Mouse (Mus musculus): ENCODE measurements around the gene Psap. TPM values are rescaled to one million over a fixed set of nuclear protein-coding genes. Genes with fewer than 3 reads are reported as not detected.

Psap gene
- polyA plus RNA-seq, 1 experiment from 2014 or later, result 104 TPM

GRCm38 (mm10) chr10:60287161-60287560, 9.7 kb downstream of the Psap start:
- 91% methylated on average over 4 of the region's 4 CpGs for WGBS
- no peaks in the 10 kb centered on the region for H3K9me3 ChIP-seq (ENCODE audit: control insufficient read depth, low read length)
- H3K4me1 ChIP-seq (replicated peaks; ENCODE audit: control insufficient read depth, insufficient read depth, low read length), result peaks cover 45% of the 10 kb centered on the region

DNA sequence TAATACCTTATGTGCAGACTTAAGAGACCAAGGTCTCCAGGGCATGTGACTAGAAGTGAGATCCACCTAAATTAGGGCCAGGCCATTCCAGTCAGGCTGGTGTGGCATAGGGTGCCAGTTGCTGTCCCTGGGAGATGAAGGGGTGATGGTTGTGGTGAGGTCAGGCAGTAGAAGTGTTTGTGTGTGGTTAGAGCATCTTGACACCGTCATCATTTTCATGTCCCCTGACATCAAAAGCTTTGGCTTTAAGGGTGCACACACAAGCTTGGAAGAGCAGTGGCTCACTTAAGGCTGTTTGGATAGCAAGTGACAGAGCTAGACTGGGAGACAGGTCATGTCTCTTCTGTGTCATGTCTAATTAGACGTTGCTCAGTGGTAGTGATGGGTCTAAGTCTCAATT, 10.3 kb downstream of the Psap start:
- WGBS, result 74% methylated on average over 2 of the region's 2 CpGs
- H3K9ac ChIP-seq (ENCODE audit: low read length), result no peak overlapping the region
- no peaks in the 10 kb centered on the region for H3K27me3 ChIP-seq (replicated peaks; ENCODE audit: control insufficient read depth, insufficient read depth, low read length)
- DNase-seq (ENCODE audit: low spot score), result no peak
- H3K4me3 ChIP-seq (ENCODE audit: low read depth, low read length), result no peak overlapping the region
- H3K27ac ChIP-seq (ENCODE audit: low read depth), result no peak overlapping the region
- no peak overlapping the region for H3K4me2 ChIP-seq (ENCODE audit: low read length)
- no peaks in the 10 kb centered on the region for H3K9me3 ChIP-seq (ENCODE audit: control insufficient read depth, low read length)
- no peak for ATAC-seq (replicated peaks; ENCODE audit: low FRiP score, low TSS enrichment, low read depth)
- H3K36me3 ChIP-seq (ENCODE audit: control insufficient read depth, insufficient read depth, low read length), result peaks cover 17% of the 10 kb centered on the region
- peaks cover 45% of the 10 kb centered on the region for H3K4me1 ChIP-seq (replicated peaks; ENCODE audit: control insufficient read depth, insufficient read depth, low read length)

More at GRCm38 (mm10) chr10:60287161-60287560, 9.7 kb downstream of the Psap start:
- H3K27me3 ChIP-seq (replicated peaks; ENCODE audit: control insufficient read depth, insufficient read depth, low read length), result no peaks in the 10 kb centered on the region
- DNase-seq (ENCODE audit: low spot score), result no peak
- H3K9ac ChIP-seq (ENCODE audit: low read length), result no peak overlapping the region
- H3K4me3 ChIP-seq (ENCODE audit: low read depth, low read length), result no peak overlapping the region
- no peak overlapping the region for H3K4me2 ChIP-seq (ENCODE audit: low read length)
- H3K27ac ChIP-seq (ENCODE audit: low read depth), result no peak overlapping the region
- no peak for ATAC-seq (replicated peaks; ENCODE audit: low FRiP score, low TSS enrichment, low read depth)
- 0 out of 2 replicates have a peak, but pooled peaks cover 11% of the 10 kb centered on the region for H3K36me3 ChIP-seq (ENCODE audit: control insufficient read depth, insufficient read depth, low read length)

GRCm38 (mm10) chr10:60289216-60289615, 11.8 kb downstream of the Psap start:
- ATAC-seq (replicated peaks; ENCODE audit: low FRiP score, low TSS enrichment, low read depth), result no peak
- 80% methylated on average over 8 of the region's 8 CpGs for WGBS
- H3K4me2 ChIP-seq (ENCODE audit: low read length), result no peak overlapping the region
- no peaks in the 10 kb centered on the region for H3K9me3 ChIP-seq (ENCODE audit: control insufficient read depth, low read length)
- no peak overlapping the region for H3K4me3 ChIP-seq (ENCODE audit: low read depth, low read length)
- no peak for DNase-seq (ENCODE audit: low spot score)
- 0 out of 2 replicates have a peak overlapping the region, but pooled peaks have one; percentile 14 for H3K27ac ChIP-seq (ENCODE audit: low read depth)
- H3K9ac ChIP-seq (ENCODE audit: low read length), result no peak overlapping the region
- peaks cover 32% of the 10 kb centered on the region for H3K36me3 ChIP-seq (ENCODE audit: control insufficient read depth, insufficient read depth, low read length)
- H3K27me3 ChIP-seq (replicated peaks; ENCODE audit: control insufficient read depth, insufficient read depth, low read length), result no peaks in the 10 kb centered on the region
- peaks cover 41% of the 10 kb centered on the region for H3K4me1 ChIP-seq (replicated peaks; ENCODE audit: control insufficient read depth, insufficient read depth, low read length)

GRCm38 (mm10) chr10:60290026-60290738, 12.8 kb downstream of the Psap start:
- DNase-seq (ENCODE audit: low spot score), result no peak
- 0 out of 2 replicates have a peak overlapping the region, but pooled peaks have one; percentile 17 for H3K27ac ChIP-seq (ENCODE audit: low read depth)
- H3K4me3 ChIP-seq (ENCODE audit: low read depth, low read length), result no peak overlapping the region
- H3K4me2 ChIP-seq (ENCODE audit: low read length), result no peak overlapping the region
- H3K36me3 ChIP-seq (ENCODE audit: control insufficient read depth, insufficient read depth, low read length), result peaks cover 42% of the 10 kb centered on the region
- no peaks in the 10 kb centered on the region for H3K9me3 ChIP-seq (ENCODE audit: control insufficient read depth, low read length)
- WGBS, result 48% methylated on average over 7 of the region's 7 CpGs
- ATAC-seq (replicated peaks; ENCODE audit: low FRiP score, low TSS enrichment, low read depth), result no peak
- no peaks in the 10 kb centered on the region for H3K27me3 ChIP-seq (replicated peaks; ENCODE audit: control insufficient read depth, insufficient read depth, low read length)
- no peak overlapping the region for H3K9ac ChIP-seq (ENCODE audit: low read length)
- peaks cover 31% of the 10 kb centered on the region for H3K4me1 ChIP-seq (replicated peaks; ENCODE audit: control insufficient read depth, insufficient read depth, low read length)

- Histone ChIP-seq H3K27ac (ENCODE audit: low read depth) (0 out of 2 replicates have a peak overlapping the region, but pooled peaks have one; percentile 17), H3K9me3 (ENCODE audit: control insufficient read depth, low read length) (no peaks in the 10 kb centered on the region), H3K4me1 (replicated peaks; ENCODE audit: control insufficient read depth, insufficient read depth, low read length) (peaks cover 26% of the 10 kb centered on the region; the same call in 1 of the 2 replicates), H3K9ac (ENCODE audit: low read length) (no peak overlapping the region), H3K4me3 (ENCODE audit: low read depth, low read length) (no peak overlapping the region), H3K4me2 (ENCODE audit: low read length) (no peak overlapping the region), H3K27me3 (replicated peaks; ENCODE audit: control insufficient read depth, insufficient read depth, low read length) (no peaks in the 10 kb centered on the region), H3K36me3 (ENCODE audit: control insufficient read depth, insufficient read depth, low read length) (peaks cover 47% of the 10 kb centered on the region)
- DNase-seq (ENCODE audit: low spot score), result no peak
- no peak; the same call in 1 of the 2 replicates for ATAC-seq (replicated peaks; ENCODE audit: low FRiP score, low TSS enrichment, low read depth)
- WGBS, result 73% methylated on average over 8 of the region's 8 CpGs
Measured at GRCm38 (mm10) chr10:60290739-60291110, 13.3 kb downstream of the Psap start.

DNA sequence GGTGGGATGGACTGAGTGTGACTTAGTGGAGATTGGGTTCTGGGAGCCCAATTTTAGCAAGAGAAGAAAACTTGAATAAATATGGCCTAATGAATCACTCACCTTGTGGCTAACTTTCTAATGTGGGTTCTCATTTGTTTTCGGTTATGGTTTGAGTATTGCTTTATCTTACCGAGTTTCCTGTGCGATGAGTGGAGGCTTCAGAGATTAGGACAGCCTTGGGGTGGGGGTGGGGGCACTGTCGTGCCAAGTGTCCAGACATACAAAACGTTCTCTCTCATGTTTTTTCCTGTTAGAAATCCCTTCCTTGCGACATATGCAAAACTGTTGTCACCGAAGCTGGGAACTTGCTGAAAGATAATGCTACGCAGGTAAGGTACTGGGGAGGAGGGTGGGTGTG, 14.8 kb downstream of the Psap start:
- no peak for ATAC-seq (replicated peaks; ENCODE audit: low FRiP score, low TSS enrichment, low read depth)
- H3K27me3 ChIP-seq (replicated peaks; ENCODE audit: control insufficient read depth, insufficient read depth, low read length), result no peaks in the 10 kb centered on the region
- H3K36me3 ChIP-seq (ENCODE audit: control insufficient read depth, insufficient read depth, low read length), result peaks cover 55% of the 10 kb centered on the region
- no peak overlapping the region for H3K27ac ChIP-seq (ENCODE audit: low read depth)
- 93% methylated on average over 8 of the region's 8 CpGs for WGBS
- H3K9ac ChIP-seq (ENCODE audit: low read length), result no peak overlapping the region
- H3K4me1 ChIP-seq (replicated peaks; ENCODE audit: control insufficient read depth, insufficient read depth, low read length), result peaks cover 17% of the 10 kb centered on the region; the same call in 1 of the 2 replicates
- no peak overlapping the region for H3K4me3 ChIP-seq (ENCODE audit: low read depth, low read length)
- DNase-seq (ENCODE audit: low spot score), result no peak
- no peak overlapping the region for H3K4me2 ChIP-seq (ENCODE audit: low read length)
- no peaks in the 10 kb centered on the region for H3K9me3 ChIP-seq (ENCODE audit: control insufficient read depth, low read length)

GRCm38 (mm10) chr10:60294621-60295020, 17.2 kb downstream of the Psap start:
- Histone ChIP-seq H3K36me3 (ENCODE audit: control insufficient read depth, insufficient read depth, low read length) (peaks cover 79% of the 10 kb centered on the region), H3K9ac (ENCODE audit: low read length) (no peak overlapping the region)

GRCm38 (mm10) chr10:60295356-60295755, 17.9 kb downstream of the Psap start:
- Histone ChIP-seq H3K9ac (ENCODE audit: low read length) (no peak overlapping the region), H3K4me2 (ENCODE audit: low read length) (no peak overlapping the region), H3K36me3 (ENCODE audit: control insufficient read depth, insufficient read depth, low read length) (peaks cover 87% of the 10 kb centered on the region), H3K9me3 (ENCODE audit: control insufficient read depth, low read length) (no peaks in the 10 kb centered on the region), H3K27me3 (replicated peaks; ENCODE audit: control insufficient read depth, insufficient read depth, low read length) (no peaks in the 10 kb centered on the region), H3K4me1 (replicated peaks; ENCODE audit: control insufficient read depth, insufficient read depth, low read length) (0 out of 2 replicates have a peak, but pooled peaks cover 5% of the 10 kb centered on the region), H3K4me3 (ENCODE audit: low read depth, low read length) (no peak overlapping the region), H3K27ac (ENCODE audit: low read depth) (no peak overlapping the region)
- no peak for ATAC-seq (replicated peaks; ENCODE audit: low FRiP score, low TSS enrichment, low read depth)
- WGBS, result 93% methylated on average over 3 of the region's 3 CpGs
- DNase-seq (ENCODE audit: low spot score), result no peak

More at GRCm38 (mm10) chr10:60294621-60295020, 17.2 kb downstream of the Psap start:
- ATAC-seq (replicated peaks; ENCODE audit: low FRiP score, low TSS enrichment, low read depth) (no peak), DNase-seq (ENCODE audit: low spot score) (no peak)
- Histone ChIP-seq H3K27ac (ENCODE audit: low read depth) (no peak overlapping the region), H3K4me1 (replicated peaks; ENCODE audit: control insufficient read depth, insufficient read depth, low read length) (peaks cover 12% of the 10 kb centered on the region; the same call in 1 of the 2 replicates), H3K27me3 (replicated peaks; ENCODE audit: control insufficient read depth, insufficient read depth, low read length) (no peaks in the 10 kb centered on the region), H3K4me2 (ENCODE audit: low read length) (no peak overlapping the region), H3K9me3 (ENCODE audit: control insufficient read depth, low read length) (no peaks in the 10 kb centered on the region), H3K4me3 (ENCODE audit: low read depth, low read length) (no peak overlapping the region)
- 79% methylated on average over 7 of the region's 7 CpGs for WGBS

DNA sequence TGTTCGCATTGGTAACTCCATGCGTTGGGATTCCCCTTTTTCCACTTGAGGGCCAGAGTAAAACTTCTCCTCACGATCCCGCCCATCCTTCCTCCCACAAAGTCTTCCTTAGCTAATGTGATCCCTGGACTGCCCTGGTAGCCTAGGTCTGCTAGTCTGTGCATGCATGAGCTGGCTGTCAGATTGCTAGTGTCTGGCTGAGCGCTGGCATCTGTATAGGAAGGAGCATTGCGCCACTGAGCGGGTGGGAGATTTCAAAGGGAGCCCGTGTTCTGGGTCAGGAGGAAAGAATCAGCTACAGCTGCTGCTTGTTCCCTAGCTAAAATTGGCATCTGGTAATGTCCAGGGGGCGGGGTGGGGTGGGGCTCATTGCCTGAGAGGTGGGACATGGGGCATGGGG, 18.6 kb downstream of the Psap start:
- 0 out of 2 replicates have a peak, but pooled peaks cover 4% of the 10 kb centered on the region for H3K4me1 ChIP-seq (replicated peaks; ENCODE audit: control insufficient read depth, insufficient read depth, low read length)
- ATAC-seq (replicated peaks; ENCODE audit: low FRiP score, low TSS enrichment, low read depth) (no peak), DNase-seq (ENCODE audit: low spot score) (no peak)
- 86% methylated on average over 9 of the region's 9 CpGs for WGBS
- no peaks in the 10 kb centered on the region for H3K27me3 ChIP-seq (replicated peaks; ENCODE audit: control insufficient read depth, insufficient read depth, low read length)
- H3K36me3 ChIP-seq (ENCODE audit: control insufficient read depth, insufficient read depth, low read length), result peaks cover 93% of the 10 kb centered on the region
- no peak overlapping the region for H3K4me3 ChIP-seq (ENCODE audit: low read depth, low read length)
- no peaks in the 10 kb centered on the region for H3K9me3 ChIP-seq (ENCODE audit: control insufficient read depth, low read length)
- H3K4me2 ChIP-seq (ENCODE audit: low read length), result no peak overlapping the region
- no peak overlapping the region for H3K9ac ChIP-seq (ENCODE audit: low read length)
- H3K27ac ChIP-seq (ENCODE audit: low read depth), result no peak overlapping the region
